Mouse (Mus musculus) hindbrain, embryonic 15.5 days (tissue): ENCODE measurements around the gene Abca1. TPM values are rescaled to one million over a fixed set of nuclear protein-coding genes. Genes with fewer than 3 reads are reported as not detected.

Experiments used
- ATAC-seq: fragments of 200-750 bp; cut with Nextera tagmentation; 2 replicates; pipeline ENCODE4 v1.8.0; 2017; ENCODE audit warnings: low read depth, moderate number of reproducible peaks, moderate TSS enrichment; ENCODE audit not compliant: low FRiP score
- H3K27ac ChIP-seq: fragments of 300-500 bp; sonication (generic); replicated peaks from 2 replicates; pipeline ENCODE4 v1.5.1; 2015; ENCODE audit warnings: mild to moderate bottlenecking, inconsistent platforms
- H3K27me3 ChIP-seq: fragments of 300-500 bp; sonication (generic); 2 replicates; pipeline ENCODE4 v1.6.1; 2015; ENCODE audit warnings: control low read depth, inconsistent platforms
- H3K36me3 ChIP-seq: fragments of 300-500 bp; sonication (generic); 2 replicates; pipeline ENCODE4 v1.6.1; 2015; ENCODE audit warnings: control low read depth, inconsistent platforms
- H3K4me1 ChIP-seq: fragments of 300-500 bp; sonication (generic); replicated peaks from 2 replicates; pipeline ENCODE4 v1.6.1; 2015; ENCODE audit warnings: control low read depth, inconsistent platforms
- H3K4me2 ChIP-seq: fragments of 300-500 bp; sonication (generic); 2 replicates; pipeline ENCODE4 v1.6.1; 2015; ENCODE audit warnings: moderate library complexity, mild to moderate bottlenecking, inconsistent platforms
- H3K4me3 ChIP-seq: fragments of 300-500 bp; sonication (generic); 2 replicates; pipeline ENCODE4 v1.5.1; 2015; ENCODE audit warnings: mild to moderate bottlenecking, inconsistent platforms
- H3K9ac ChIP-seq: fragments of 300-500 bp; sonication (generic); 2 replicates; pipeline ENCODE4 v1.6.1; 2015; ENCODE audit warnings: inconsistent platforms
- H3K9me3 ChIP-seq: fragments of 300-500 bp; sonication (generic); 2 replicates; pipeline ENCODE4 v1.6.1; 2016; ENCODE audit warnings: control low read depth, inconsistent platforms
- WGBS: fragments of 180-500 bp; shearing (Covaris S2); methylation state at CpG from one replicate; pipeline ENCODE4 v1.1.7; 2015; 5-methylcytosine and 5-hydroxymethylcytosine counted together
- polyA plus RNA-seq: library from polyadenylated mRNA; unstranded; fragments of >200 nt; fragmentation: Nextera tagmentation; extraction: Ambion mirVana; gene quantifications from 2 replicates; pipeline ENCODE4 v1.2.1, GENCODE M21; 2015

Gene Abca1
- polyA plus RNA-seq, 1 experiment from 2014 or later, result 10.1 TPM

- Histone ChIP-seq H3K9ac (no peak overlapping the region), H3K9me3 (no peaks in the 10 kb centered on the region), H3K4me2 (no peak overlapping the region), H3K4me1 (peaks cover 4% of the 10 kb centered on the region; the same call in 1 of the 2 replicates), H3K27me3 (no peaks in the 10 kb centered on the region), H3K4me3 (no peak overlapping the region), H3K36me3 (no peaks in the 10 kb centered on the region), H3K27ac (no peak overlapping the region)
- ATAC-seq, result no peak
Observed at GRCm38 (mm10) chr4:53117610-53118009, 42.1 kb downstream of the Abca1 start.

- ATAC-seq, result no peak
- Histone ChIP-seq H3K27ac (no peak overlapping the region), H3K9me3 (no peaks in the 10 kb centered on the region), H3K4me1 (peaks cover 4% of the 10 kb centered on the region; the same call in 1 of the 2 replicates), H3K9ac (no peak overlapping the region), H3K27me3 (no peaks in the 10 kb centered on the region), H3K36me3 (no peaks in the 10 kb centered on the region), H3K4me2 (no peak overlapping the region), H3K4me3 (no peak overlapping the region)
- WGBS, result 70% methylated on average over 5 of the region's 5 CpGs
Observed at GRCm38 (mm10) chr4:53117076-53117475, 42.6 kb downstream of the Abca1 start.

- H3K27me3 ChIP-seq, result no peaks in the 10 kb centered on the region
- no peak overlapping the region for H3K4me3 ChIP-seq
- H3K4me2 ChIP-seq, result no peak overlapping the region
- no peaks in the 10 kb centered on the region for H3K9me3 ChIP-seq
- H3K4me1 ChIP-seq, result 0 out of 2 replicates have a peak, but pooled peaks cover 4% of the 10 kb centered on the region
- H3K36me3 ChIP-seq, result no peaks in the 10 kb centered on the region
- WGBS, result 12% methylated on average over 2 of the region's 5 CpGs
- 0 out of 2 replicates have a peak, but pooled peaks have one; percentile 44 for ATAC-seq
- H3K9ac ChIP-seq, result no peak overlapping the region
- peak overlapping the region; percentile 13 for H3K27ac ChIP-seq
Observed at GRCm38 (mm10) chr4:53115866-53116265, 43.8 kb downstream of the Abca1 start.

- Histone ChIP-seq H3K4me1 (peaks cover 8% of the 10 kb centered on the region; the same call in 1 of the 2 replicates), H3K4me3 (no peak overlapping the region), H3K9me3 (no peaks in the 10 kb centered on the region), H3K4me2 (no peak overlapping the region), H3K27me3 (no peaks in the 10 kb centered on the region), H3K27ac (no peak overlapping the region), H3K36me3 (no peaks in the 10 kb centered on the region), H3K9ac (no peak overlapping the region)
- ATAC-seq, result peak; percentile 39; the same call in 1 of the 2 replicates
- WGBS, result 33% methylated on average over 4 of the region's 4 CpGs
Observed at GRCm38 (mm10) chr4:53115410-53115809, 44.3 kb downstream of the Abca1 start.

GRCm38 (mm10) chr4:53111919-53112355 lies 47.8 kb downstream of the Abca1 start:
- Histone ChIP-seq H3K4me3 (no peak overlapping the region), H3K36me3 (no peaks in the 10 kb centered on the region), H3K9me3 (no peaks in the 10 kb centered on the region), H3K27me3 (no peaks in the 10 kb centered on the region), H3K9ac (no peak overlapping the region), H3K4me2 (no peak overlapping the region), H3K4me1 (peaks cover 25% of the 10 kb centered on the region), H3K27ac (no peak overlapping the region)
- no peak; the same call in 1 of the 2 replicates for ATAC-seq
- WGBS, result 74% methylated on average over 4 of the region's 4 CpGs

GRCm38 (mm10) chr4:53110356-53110755 lies 49.3 kb downstream of the Abca1 start:
- Histone ChIP-seq H3K27me3 (no peaks in the 10 kb centered on the region), H3K4me1 (peaks cover 21% of the 10 kb centered on the region), H3K9ac (no peak overlapping the region), H3K27ac (no peak overlapping the region), H3K4me3 (no peak overlapping the region), H3K4me2 (no peak overlapping the region), H3K36me3 (no peaks in the 10 kb centered on the region), H3K9me3 (no peaks in the 10 kb centered on the region)
- ATAC-seq, result no peak
- 31% methylated on average over 5 of the region's 5 CpGs for WGBS

- peak; percentile 54; the same call in 1 of the 2 replicates for ATAC-seq
- Histone ChIP-seq H3K4me3 (no peak overlapping the region), H3K9me3 (no peaks in the 10 kb centered on the region), H3K4me2 (peak overlapping the region; percentile 14), H3K27me3 (no peaks in the 10 kb centered on the region), H3K27ac (peak overlapping the region; percentile 41), H3K9ac (no peak overlapping the region), H3K36me3 (no peaks in the 10 kb centered on the region), H3K4me1 (peaks cover 21% of the 10 kb centered on the region)
- WGBS, result 38% methylated on average over 9 of the region's 9 CpGs
Observed at GRCm38 (mm10) chr4:53109381-53109928, 50.2 kb downstream of the Abca1 start.

- H3K27ac ChIP-seq, result no peak overlapping the region
- ATAC-seq, result no peak
- no peak overlapping the region for H3K9ac ChIP-seq
- H3K4me2 ChIP-seq, result no peak overlapping the region
- no peaks in the 10 kb centered on the region for H3K9me3 ChIP-seq
- H3K4me3 ChIP-seq, result no peak overlapping the region
- H3K36me3 ChIP-seq, result no peaks in the 10 kb centered on the region
- H3K27me3 ChIP-seq, result no peaks in the 10 kb centered on the region
- peaks cover 21% of the 10 kb centered on the region for H3K4me1 ChIP-seq
- WGBS, result 84% methylated on average over 4 of the region's 4 CpGs
Observed at GRCm38 (mm10) chr4:53108194-53108593, 51.5 kb downstream of the Abca1 start.

- H3K9me3 ChIP-seq, result no peaks in the 10 kb centered on the region
- no peak overlapping the region for H3K9ac ChIP-seq
- no peak for ATAC-seq
- H3K27ac ChIP-seq, result no peak overlapping the region
- no peak overlapping the region for H3K4me2 ChIP-seq
- H3K27me3 ChIP-seq, result no peaks in the 10 kb centered on the region
- no peaks in the 10 kb centered on the region for H3K36me3 ChIP-seq
- 93% methylated on average over 5 of the region's 5 CpGs for WGBS
- H3K4me1 ChIP-seq, result peaks cover 21% of the 10 kb centered on the region
- H3K4me3 ChIP-seq, result no peak overlapping the region
Observed at GRCm38 (mm10) chr4:53106732-53107131, 53.0 kb downstream of the Abca1 start.

GRCm38 (mm10) chr4:53106071-53106470 lies 53.6 kb downstream of the Abca1 start:
- H3K27ac ChIP-seq, result no peak overlapping the region
- no peaks in the 10 kb centered on the region for H3K36me3 ChIP-seq
- WGBS, result 92% methylated on average over 3 of the region's 3 CpGs
- H3K27me3 ChIP-seq, result no peaks in the 10 kb centered on the region
- H3K4me1 ChIP-seq, result peaks cover 21% of the 10 kb centered on the region
- no peaks in the 10 kb centered on the region for H3K9me3 ChIP-seq
- H3K9ac ChIP-seq, result no peak overlapping the region
- H3K4me2 ChIP-seq, result no peak overlapping the region
- H3K4me3 ChIP-seq, result no peak overlapping the region
- no peak for ATAC-seq

GRCm38 (mm10) chr4:53104634-53105033 lies 55.1 kb downstream of the Abca1 start:
- H3K27ac ChIP-seq, result no peak overlapping the region
- WGBS, result 79% methylated on average over 3 of the region's 3 CpGs
- peaks cover 10% of the 10 kb centered on the region for H3K4me1 ChIP-seq
- H3K4me2 ChIP-seq, result no peak overlapping the region
- H3K9ac ChIP-seq, result no peak overlapping the region
- ATAC-seq, result no peak
- no peaks in the 10 kb centered on the region for H3K36me3 ChIP-seq
- H3K27me3 ChIP-seq, result no peaks in the 10 kb centered on the region
- no peak overlapping the region for H3K4me3 ChIP-seq
- H3K9me3 ChIP-seq, result no peaks in the 10 kb centered on the region

GRCm38 (mm10) chr4:53102529-53102928 lies 57.2 kb downstream of the Abca1 start:
- H3K36me3 ChIP-seq, result no peaks in the 10 kb centered on the region
- no peaks in the 10 kb centered on the region for H3K4me1 ChIP-seq
- H3K27me3 ChIP-seq, result no peaks in the 10 kb centered on the region
- H3K4me2 ChIP-seq, result no peak overlapping the region
- no peaks in the 10 kb centered on the region for H3K9me3 ChIP-seq
- H3K27ac ChIP-seq, result no peak overlapping the region
- 70% methylated on average over 7 of the region's 7 CpGs for WGBS
- no peak for ATAC-seq
- no peak overlapping the region for H3K4me3 ChIP-seq
- H3K9ac ChIP-seq, result no peak overlapping the region

GRCm38 (mm10) chr4:53101306-53101705 lies 58.4 kb downstream of the Abca1 start:
- Histone ChIP-seq H3K4me2 (no peak overlapping the region), H3K9ac (no peak overlapping the region), H3K27ac (no peak overlapping the region), H3K4me1 (no peaks in the 10 kb centered on the region), H3K36me3 (no peaks in the 10 kb centered on the region), H3K9me3 (no peaks in the 10 kb centered on the region), H3K27me3 (no peaks in the 10 kb centered on the region), H3K4me3 (no peak overlapping the region)
- no peak for ATAC-seq
- WGBS, result 87% methylated on average over 5 of the region's 5 CpGs
